Mouse (Mus musculus): ENCODE results near the gene Trappc6a. TPM values are rescaled to one million over a fixed set of nuclear protein-coding genes. Genes with fewer than 3 reads are reported as not detected.

Trappc6a gene
- polyA plus RNA-seq, 1 experiment from 2014 or later: 49.3 TPM

DNA sequence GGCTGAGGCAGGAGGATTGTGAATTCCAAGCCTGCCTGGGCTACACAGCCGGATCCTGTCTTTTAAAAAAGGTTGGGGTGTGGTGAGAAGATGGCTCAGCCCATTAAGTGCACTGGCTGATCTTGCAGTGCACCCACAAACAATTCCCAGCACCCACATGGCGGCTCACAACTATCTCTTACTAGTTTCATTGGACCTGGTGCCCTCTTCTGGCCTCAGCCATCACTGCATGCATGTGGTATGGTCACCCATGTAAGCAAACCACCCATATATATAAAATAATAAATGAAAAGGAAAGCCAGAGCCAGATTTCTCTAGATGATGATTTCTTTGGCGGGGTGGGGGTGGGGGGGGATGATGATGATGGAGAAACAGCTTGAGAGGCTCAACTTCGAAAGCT, 56.3 kb downstream of the Trappc6a start:
- whole genome bisulfite sequencing: 90% methylated on average over 4 of the region's 4 CpGs
- no peak overlapping the region for H3K27ac ChIP-seq (ENCODE audit: low read depth, low read length)
- no peaks in the 10 kb centered on the region for H3K9me3 ChIP-seq (ENCODE audit: control insufficient read depth, low read length)
- no peak overlapping the region for H3K4me2 ChIP-seq (ENCODE audit: low read depth)
- peaks cover 15% of the 10 kb centered on the region for H3K36me3 ChIP-seq (ENCODE audit: control insufficient read depth, insufficient read depth, low read length)
- no peaks in the 10 kb centered on the region for H3K27me3 ChIP-seq (ENCODE audit: control insufficient read depth, insufficient read depth, low read length)
- no peak for DNase-seq (ENCODE audit: low spot score)
- no peak for ATAC-seq (ENCODE audit: insufficient read depth, low FRiP score, low TSS enrichment)
- H3K4me1 ChIP-seq (ENCODE audit: control insufficient read depth, insufficient read depth, low read length): peaks cover 16% of the 10 kb centered on the region
- H3K9ac ChIP-seq (ENCODE audit: low read length): no peak overlapping the region
- no peak overlapping the region for H3K4me3 ChIP-seq (ENCODE audit: low read depth, low read length)

Other genes with a start within 250 kb of the Trappc6a start
- 54.6 and 57.6 TPM in 2 replicates for gene Vasp, start 236.6 kb upstream of the Trappc6a start, polyA plus RNA-seq (2014; fragmentation: Nextera tagmentation; extraction: Ambion mirVana)
- not detected in 2 replicates for gene Ppm1n, start 228.3 kb upstream of the Trappc6a start, polyA plus RNA-seq (2014; fragmentation: Nextera tagmentation; extraction: Ambion mirVana)
- 58.2 and 60.2 TPM in 2 replicates for gene Rtn2, start 225.8 kb upstream of the Trappc6a start, polyA plus RNA-seq (2014; fragmentation: Nextera tagmentation; extraction: Ambion mirVana)
- 0.07 TPM in 1 of 2 replicates, not detected in the other for gene Fosb, start 198.3 kb upstream of the Trappc6a start, polyA plus RNA-seq (2014; fragmentation: Nextera tagmentation; extraction: Ambion mirVana)
- gene Ercc1, start 163.6 kb upstream of the Trappc6a start, polyA plus RNA-seq (2014; fragmentation: Nextera tagmentation; extraction: Ambion mirVana): 91.8 and 93.3 TPM in 2 replicates
- 17.8 and 18.0 TPM in 2 replicates for gene Cd3eap, start 148.9 kb upstream of the Trappc6a start, polyA plus RNA-seq (2014; fragmentation: Nextera tagmentation; extraction: Ambion mirVana)
- 3.4 and 4.7 TPM in 2 replicates for gene Ppp1r13l, start 148.6 kb upstream of the Trappc6a start, polyA plus RNA-seq (2014; fragmentation: Nextera tagmentation; extraction: Ambion mirVana)
- 12.4 and 14.6 TPM in 2 replicates for gene Ercc2, start 126.4 kb upstream of the Trappc6a start, polyA plus RNA-seq (2014; fragmentation: Nextera tagmentation; extraction: Ambion mirVana)
- 3.2 and 3.4 TPM in 2 replicates for gene Klc3, start 104.3 kb upstream of the Trappc6a start, polyA plus RNA-seq (2014; fragmentation: Nextera tagmentation; extraction: Ambion mirVana)
- 0.41 and 0.69 TPM in 2 replicates for gene Ckm, start 103.6 kb upstream of the Trappc6a start, polyA plus RNA-seq (2014; fragmentation: Nextera tagmentation; extraction: Ambion mirVana)
- 14.1 and 16.4 TPM in 2 replicates for gene Mark4, start 49.6 kb upstream of the Trappc6a start, polyA plus RNA-seq (2014; fragmentation: Nextera tagmentation; extraction: Ambion mirVana)
- gene Exoc3l2, start 45.1 kb upstream of the Trappc6a start, polyA plus RNA-seq (2014; fragmentation: Nextera tagmentation; extraction: Ambion mirVana): 1.2 and 1.6 TPM in 2 replicates
- gene Bloc1s3, start within 50 bp of the Trappc6a start, polyA plus RNA-seq (2014; fragmentation: Nextera tagmentation; extraction: Ambion mirVana): 2.0 and 2.7 TPM in 2 replicates
- gene Nkpd1, start 9.4 kb downstream of the Trappc6a start, polyA plus RNA-seq (2014; fragmentation: Nextera tagmentation; extraction: Ambion mirVana): not detected in 2 replicates
- 4.5 and 4.7 TPM in 2 replicates for gene Ppp1r37, start 54.7 kb downstream of the Trappc6a start, polyA plus RNA-seq (2014; fragmentation: Nextera tagmentation; extraction: Ambion mirVana)
- gene Zfp296, start 68.9 kb downstream of the Trappc6a start, polyA plus RNA-seq (2014; fragmentation: Nextera tagmentation; extraction: Ambion mirVana): 0.44 and 0.57 TPM in 2 replicates
- gene Gemin7, start 69.2 kb downstream of the Trappc6a start, polyA plus RNA-seq (2014; fragmentation: Nextera tagmentation; extraction: Ambion mirVana): 161 and 171 TPM in 2 replicates
- gene Clasrp, start 96.1 kb downstream of the Trappc6a start, polyA plus RNA-seq (2014; fragmentation: Nextera tagmentation; extraction: Ambion mirVana): 48.0 and 53.5 TPM in 2 replicates
- gene Relb, start 121.0 kb downstream of the Trappc6a start, polyA plus RNA-seq (2014; fragmentation: Nextera tagmentation; extraction: Ambion mirVana): 3.1 and 3.8 TPM in 2 replicates
- gene Clptm1, start 156.6 kb downstream of the Trappc6a start, polyA plus RNA-seq (2014; fragmentation: Nextera tagmentation; extraction: Ambion mirVana): 104 and 107 TPM in 2 replicates
- 0.45 and 0.55 TPM in 2 replicates for gene Apoc2, start 169.5 kb downstream of the Trappc6a start, polyA plus RNA-seq (2014; fragmentation: Nextera tagmentation; extraction: Ambion mirVana)
- not detected in 2 replicates for gene Gm44805, start 173.0 kb downstream of the Trappc6a start, polyA plus RNA-seq (2014; fragmentation: Nextera tagmentation; extraction: Ambion mirVana)
- not detected in 2 replicates for gene Apoc4, start 173.1 kb downstream of the Trappc6a start, polyA plus RNA-seq (2014; fragmentation: Nextera tagmentation; extraction: Ambion mirVana)
- 3.4 and 6.9 TPM in 2 replicates for gene Apoc1, start 184.3 kb downstream of the Trappc6a start, polyA plus RNA-seq (2014; fragmentation: Nextera tagmentation; extraction: Ambion mirVana)
- gene Apoe, start 190.8 kb downstream of the Trappc6a start, polyA plus RNA-seq (2014; fragmentation: Nextera tagmentation; extraction: Ambion mirVana): 125 and 146 TPM in 2 replicates
- 150 and 155 TPM in 2 replicates for gene Tomm40, start 207.0 kb downstream of the Trappc6a start, polyA plus RNA-seq (2014; fragmentation: Nextera tagmentation; extraction: Ambion mirVana)
- 70.0 and 76.5 TPM in 2 replicates for gene Nectin2, start 242.1 kb downstream of the Trappc6a start, polyA plus RNA-seq (2014; fragmentation: Nextera tagmentation; extraction: Ambion mirVana)